Mouse (Mus musculus): ENCODE data around the gene Igdcc4.

- TF ChIP-seq GATA1 (IDR thresholded peaks at IDR 0.05; ENCODE audit: borderline replicate concordance, low read length) (no peak), FLI1 (IDR thresholded peaks at IDR 0.05; ENCODE audit: low read length) (no peak)
These were observed 37.0 kb upstream of the Igdcc4 start for GRCm38 (mm10) chr9:65064251-65064650.
